Mouse (Mus musculus) inflammation-experienced regulatory T-cells (primary cell): Measurements from ENCODE around the gene Olfr732. TPM values are rescaled to one million over a fixed set of nuclear protein-coding genes. Genes with fewer than 3 reads are reported as not detected.

Experiments used
- polyA plus RNA-seq, 2 experiments: library from polyadenylated mRNA; unstranded; fragments of 100-300 nt; shearing (Covaris generic); gene quantifications; one replicate each; pipeline ENCODE4 v1.2.1; 2017

The Olfr732 gene
- under 1 TPM; 0.17 to 0.23 TPM for polyA plus RNA-seq

DNA sequence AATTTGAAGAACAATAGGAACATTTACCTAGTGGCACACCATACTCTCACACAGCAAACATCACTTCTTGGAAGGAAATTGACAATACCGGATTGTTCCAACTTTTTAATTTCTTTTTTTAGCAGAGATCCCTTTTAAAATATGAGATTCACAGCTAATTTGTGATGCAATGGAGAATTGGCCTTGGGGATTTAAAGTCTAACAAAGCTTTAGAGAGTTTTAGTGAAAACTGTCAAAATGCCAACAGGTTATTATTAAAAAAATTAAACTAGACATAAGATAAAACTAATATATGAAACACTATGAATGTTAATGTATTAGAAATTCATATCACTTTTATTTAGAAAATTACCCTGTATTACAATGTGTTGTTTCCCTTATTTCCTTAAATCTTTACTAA lies at the start of gene Olfr732:
Gene Olfr732 (minus strand): TSS at position 101 of the 400 bp plus-strand sequence.

DNA sequence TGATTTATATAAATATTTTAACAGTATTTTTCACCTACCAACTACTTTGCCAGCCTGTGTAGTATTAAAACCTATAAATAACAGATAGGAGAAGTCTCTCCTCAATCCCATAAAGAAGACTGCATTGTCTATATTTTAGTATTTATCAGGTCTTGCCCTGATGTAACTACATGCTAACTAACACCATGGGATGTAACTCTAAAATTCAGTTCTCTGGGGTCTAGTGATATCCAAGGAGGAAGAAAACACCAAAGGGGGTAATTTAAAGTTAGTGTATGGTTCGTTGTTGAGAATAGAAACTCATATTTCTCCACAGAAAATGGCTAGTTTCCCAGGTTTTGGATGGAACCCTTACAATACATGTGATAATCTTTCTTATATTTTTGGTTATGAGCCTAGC lies 42.7 kb upstream of the Olfr732 start, which contains the start of gene Olfr734:
Gene Olfr734 (minus strand): TSS at position 101 of the 400 bp plus-strand sequence.

DNA sequence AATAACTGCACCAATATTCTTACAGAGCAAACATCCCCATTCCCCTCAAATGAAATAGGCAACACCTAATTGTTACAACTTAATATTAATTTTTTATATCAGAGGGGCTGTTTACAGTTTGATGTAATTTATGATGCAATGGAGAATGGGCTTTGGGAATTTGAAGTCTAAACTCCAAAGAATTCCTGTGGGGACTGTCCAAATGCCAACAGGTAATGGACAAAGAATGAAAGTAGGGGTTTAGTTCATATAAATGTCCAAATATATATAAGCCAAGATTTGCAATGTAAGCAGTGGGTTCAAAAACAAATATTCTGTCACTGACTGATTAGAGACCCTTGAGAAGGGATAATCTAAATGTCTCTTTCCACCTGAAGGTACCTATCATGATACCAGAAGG lies 17.4 kb upstream of the Olfr732 start, which contains the start of gene Olfr733:
Gene Olfr733 (minus strand): TSS at position 101 of the 400 bp plus-strand sequence.

DNA sequence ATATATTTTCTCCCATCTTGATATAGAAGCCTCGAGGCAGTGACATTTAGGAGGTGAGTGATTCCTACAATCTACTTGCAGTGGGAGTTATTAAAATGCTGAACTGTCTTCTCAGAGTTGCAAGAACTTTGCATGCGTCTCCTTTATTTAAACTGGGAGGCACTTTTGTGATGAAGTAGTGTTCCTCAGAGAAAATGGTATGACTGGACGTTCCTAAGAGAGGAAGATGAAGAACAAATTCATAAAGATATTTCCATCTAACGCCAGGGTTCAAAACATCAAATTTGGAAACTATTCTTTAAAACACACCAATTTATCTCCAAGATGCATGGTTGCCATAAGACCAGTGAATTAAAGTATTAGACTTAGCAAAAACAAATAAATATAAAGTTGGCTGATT lies 42.2 kb downstream of the Olfr732 start, which contains the start of gene Olfr731:
Gene Olfr731 (minus strand): TSS at position 101 of the 400 bp plus-strand sequence.

Other genes with a start within 250 kb of the Olfr732 start
- gene Olfr725, start 243.8 kb downstream of the Olfr732 start, polyA plus RNA-seq, result not detected
- under 1 TPM; 0.22 to 0.37 TPM for gene Olfr726, start 193.3 kb downstream of the Olfr732 start, polyA plus RNA-seq
- gene Olfr727, start 161.0 kb downstream of the Olfr732 start, polyA plus RNA-seq, result under 1 TPM in 1 of 2 experiments, not detected in 1; 0.89 TPM
- gene Olfr728, start 141.5 kb downstream of the Olfr732 start, polyA plus RNA-seq, result under 1 TPM in 1 of 2 experiments, not detected in 1; 0.42 TPM
- under 1 TPM; 0.08 to 0.43 TPM for gene Olfr729, start 131.3 kb downstream of the Olfr732 start, polyA plus RNA-seq
- not detected for gene Olfr730, start 96.0 kb downstream of the Olfr732 start, polyA plus RNA-seq
- gene Olfr731, start 42.3 kb downstream of the Olfr732 start, polyA plus RNA-seq, result under 1 TPM; 0.10 to 0.11 TPM
- under 1 TPM in 1 of 2 experiments, not detected in 1; 0.22 TPM for gene Olfr733, start 17.3 kb upstream of the Olfr732 start, polyA plus RNA-seq
- gene Olfr734, start 42.6 kb upstream of the Olfr732 start, polyA plus RNA-seq, result under 1 TPM in 1 of 2 experiments, not detected in 1; 0.04 TPM
- not detected for gene Olfr735, start 64.7 kb upstream of the Olfr732 start, polyA plus RNA-seq
- not detected for gene Tlr11, start 73.7 kb upstream of the Olfr732 start, polyA plus RNA-seq
- gene Olfr736, start 97.0 kb upstream of the Olfr732 start, polyA plus RNA-seq, result under 1 TPM in 1 of 2 experiments, not detected in 1; 0.12 TPM
- gene Olfr738, start 123.4 kb upstream of the Olfr732 start, polyA plus RNA-seq, result not detected
- gene Olfr739, start 134.4 kb upstream of the Olfr732 start, polyA plus RNA-seq, result not detected
- not detected for gene Olfr740, start 161.3 kb upstream of the Olfr732 start, polyA plus RNA-seq
- not detected for gene Olfr741, start 188.5 kb upstream of the Olfr732 start, polyA plus RNA-seq
- not detected for gene Olfr742, start 219.4 kb upstream of the Olfr732 start, polyA plus RNA-seq
- gene Olfr743, start 237.6 kb upstream of the Olfr732 start, polyA plus RNA-seq, result under 1 TPM in 1 of 2 experiments, not detected in 1; 0.27 TPM